Mouse (Mus musculus): ENCODE results near the gene Hbs1l.
A peak's percentile ranks its signal among the peaks of the same experiment; 100 is the strongest.

The Hbs1l gene

DNA sequence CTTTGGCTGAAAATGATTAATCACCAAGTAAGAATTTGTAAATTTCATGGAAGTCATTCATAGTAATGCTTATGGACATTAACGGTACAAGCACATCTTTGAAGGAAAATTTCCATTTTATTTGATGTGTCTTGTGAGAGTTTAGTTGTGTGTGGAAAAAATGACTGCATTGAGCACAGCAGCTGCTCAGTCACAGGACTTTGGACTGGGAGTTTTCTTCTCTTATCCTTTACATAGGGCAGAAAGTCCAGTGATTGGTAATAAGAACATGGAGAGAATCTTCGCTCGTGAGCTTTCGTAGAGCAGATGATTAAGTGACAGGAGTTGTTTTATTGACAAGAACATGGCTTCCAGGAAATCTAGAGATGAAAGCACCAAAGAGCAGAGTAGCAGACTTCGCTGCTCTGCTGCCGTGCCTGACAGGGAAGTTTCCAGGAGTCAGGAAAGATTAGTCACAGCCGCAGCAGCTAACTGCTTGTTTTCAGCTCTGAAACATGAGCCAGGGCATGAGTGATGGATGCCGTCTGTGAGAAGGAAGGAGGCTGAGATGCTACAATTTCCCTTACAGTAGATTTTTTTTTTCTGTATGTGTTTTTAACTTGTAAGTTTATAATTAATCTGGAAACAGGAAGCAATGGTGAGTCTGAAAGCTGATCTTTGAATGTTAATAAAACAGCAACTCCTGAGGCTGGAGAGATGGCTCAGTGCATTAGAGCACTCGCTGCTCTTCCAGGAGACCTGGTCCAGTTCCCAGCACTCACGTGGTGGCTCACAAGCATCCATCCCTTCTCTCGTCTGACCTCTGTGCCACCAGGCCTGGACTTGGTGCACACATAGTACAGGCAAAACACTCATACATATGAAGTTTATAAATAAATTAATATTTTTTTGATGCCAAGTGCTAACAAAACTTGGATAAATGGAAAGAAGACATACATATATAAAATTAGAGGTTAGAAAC lies 9.2 kb downstream of the Hbs1l start:
- no peak for DNase-seq (ENCODE audit: low read depth, low spot score)

DNA sequence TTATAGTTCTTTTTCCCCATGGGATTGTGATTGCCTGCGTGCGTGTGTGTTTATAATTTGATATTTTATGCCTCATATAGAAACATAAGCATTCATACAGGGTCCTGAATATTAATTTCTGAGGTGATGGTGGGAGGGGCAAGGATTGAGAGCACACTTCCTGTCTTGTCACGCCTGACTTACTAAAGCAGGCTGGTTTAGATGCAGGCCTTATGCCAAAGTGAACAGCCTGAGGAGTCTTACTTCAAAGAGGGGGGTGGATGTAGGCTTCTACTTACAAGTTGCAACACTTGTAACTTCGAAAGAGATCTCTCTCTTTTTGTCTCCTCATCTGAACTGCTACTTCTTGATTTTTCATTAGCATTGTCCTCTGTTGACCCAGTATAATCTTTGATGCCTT lies 18.0 kb downstream of the Hbs1l start:
- DNase-seq (ENCODE audit: low read depth, low spot score): no peak

DNA sequence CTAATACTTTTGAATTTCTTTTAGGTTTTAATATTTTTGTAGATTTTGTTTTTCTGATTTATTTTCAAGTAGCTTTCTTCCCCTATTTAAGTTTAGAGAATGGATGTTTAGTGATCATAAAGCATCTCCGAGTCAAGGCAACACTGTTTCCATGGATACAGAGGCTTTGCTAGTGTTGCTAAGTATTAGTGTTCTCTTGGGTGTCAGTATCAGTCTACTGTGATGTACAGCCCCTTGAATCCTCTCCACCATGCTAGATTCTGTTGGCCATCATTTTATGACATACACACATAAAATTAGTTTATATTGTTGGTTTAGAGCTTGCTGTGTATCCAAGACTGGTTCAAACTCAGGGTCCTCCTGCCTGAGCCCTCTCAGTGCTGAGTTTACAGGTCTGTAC lies 20.3 kb downstream of the Hbs1l start:
- DNase-seq (ENCODE audit: low read depth, low spot score): no peak

DNA sequence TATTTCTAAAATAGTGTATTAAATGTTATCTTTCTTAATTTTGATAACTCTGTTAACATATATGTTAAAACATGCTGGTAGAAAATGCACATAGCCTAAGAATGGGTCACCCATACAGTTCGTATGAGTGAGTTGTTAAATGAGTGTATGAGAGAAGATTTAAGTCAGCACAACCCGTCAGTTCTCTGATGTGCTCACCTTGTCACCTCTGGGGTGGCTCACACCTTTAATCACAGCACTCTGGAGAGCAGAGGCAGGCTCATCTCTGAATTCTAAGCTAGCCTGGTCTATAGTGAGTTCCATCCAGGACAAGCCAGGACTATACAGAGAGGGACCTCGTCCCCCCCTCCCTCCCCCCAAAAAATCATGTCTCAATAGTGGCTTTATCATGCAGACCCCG lies 22.5 kb downstream of the Hbs1l start:
- DNase-seq (ENCODE audit: low read depth, low spot score): no peak

DNA sequence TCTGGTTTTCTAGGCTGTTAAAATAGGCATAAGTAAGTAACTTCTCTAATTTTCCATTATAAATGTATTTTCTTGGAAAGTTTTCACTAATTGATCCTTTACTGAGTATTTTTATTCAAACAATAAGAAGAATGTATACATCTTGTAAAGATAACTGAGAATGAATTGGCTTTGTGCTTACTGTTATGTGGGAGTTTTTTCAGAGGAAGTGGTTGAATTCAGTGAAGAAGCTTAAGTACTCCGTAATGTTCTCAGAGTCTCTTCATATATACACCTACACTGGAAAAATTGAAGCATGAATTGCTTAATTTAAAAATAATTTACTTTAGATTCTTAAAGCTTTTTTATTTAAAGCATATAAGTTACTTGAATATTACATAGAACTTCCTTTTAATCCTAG lies 23.2 kb downstream of the Hbs1l start:
- peak; percentile 40 for DNase-seq (ENCODE audit: low read depth, low spot score)

DNA sequence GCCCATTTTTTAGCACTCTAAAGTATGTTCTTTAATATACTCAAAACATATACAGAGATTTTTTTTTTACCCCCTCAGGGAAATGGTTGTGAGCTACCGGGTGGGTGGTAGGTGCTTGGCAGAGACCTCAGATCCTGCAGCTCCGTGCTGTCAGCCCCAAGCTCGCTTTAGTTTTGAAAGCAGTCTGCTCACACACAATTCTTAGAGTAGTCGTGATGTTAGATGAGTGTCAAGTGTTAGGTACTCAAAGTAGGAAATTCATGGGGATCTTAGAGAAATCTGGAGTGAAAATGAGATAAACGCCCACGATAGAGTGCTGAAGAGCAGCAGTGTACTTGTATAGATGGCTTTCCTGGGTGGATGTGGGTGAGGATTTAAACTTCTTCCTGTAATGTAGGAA lies 24.8 kb downstream of the Hbs1l start:
- no peak for DNase-seq (ENCODE audit: low read depth, low spot score)

DNA sequence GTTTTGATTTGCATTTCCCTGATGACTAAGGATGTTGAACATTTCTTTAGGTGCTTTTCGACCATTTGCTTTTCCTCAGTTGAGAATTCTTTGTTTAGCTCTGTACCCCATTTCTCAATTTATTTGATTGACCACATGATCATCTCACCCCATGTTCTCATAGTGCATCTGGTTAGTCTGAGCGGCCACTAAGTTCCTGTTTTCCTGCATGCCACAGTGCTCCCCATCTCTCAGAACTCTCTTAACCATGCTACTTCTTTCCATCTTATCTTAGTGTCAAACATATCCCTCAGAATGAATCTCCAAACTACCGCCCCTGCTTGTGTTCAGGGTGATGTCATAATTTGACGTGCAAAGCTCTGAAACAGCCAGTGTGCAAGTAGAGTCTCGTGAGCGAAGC lies 30.6 kb downstream of the Hbs1l start:
- no peak for DNase-seq (ENCODE audit: low read depth, low spot score)

DNA sequence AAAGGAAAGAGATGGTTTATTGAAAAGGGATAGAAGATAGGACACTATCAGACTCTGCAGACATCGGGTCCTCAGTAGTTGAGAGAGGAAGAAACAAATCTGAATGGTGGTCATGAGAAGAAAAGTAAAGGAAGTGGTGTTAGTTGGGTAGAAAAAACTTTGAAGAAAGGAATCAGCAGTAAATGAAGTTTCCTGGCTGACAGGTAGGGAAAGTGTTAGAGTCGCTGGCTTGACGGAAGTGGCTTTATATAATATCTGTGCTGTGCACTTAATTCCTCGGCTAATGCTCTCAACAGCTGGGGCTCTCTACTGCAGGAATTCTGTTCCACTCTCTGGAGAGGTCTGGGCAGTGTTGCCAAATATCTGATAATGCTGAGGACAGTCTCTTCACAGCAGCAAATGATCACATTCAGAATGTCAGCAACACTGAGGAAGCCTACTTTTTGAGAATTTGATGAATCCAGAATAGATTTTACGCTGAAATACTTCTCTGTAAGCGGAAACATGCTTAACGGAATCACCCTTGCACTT lies 31.9 kb downstream of the Hbs1l start:
- DNase-seq (ENCODE audit: low read depth, low spot score): no peak

DNA sequence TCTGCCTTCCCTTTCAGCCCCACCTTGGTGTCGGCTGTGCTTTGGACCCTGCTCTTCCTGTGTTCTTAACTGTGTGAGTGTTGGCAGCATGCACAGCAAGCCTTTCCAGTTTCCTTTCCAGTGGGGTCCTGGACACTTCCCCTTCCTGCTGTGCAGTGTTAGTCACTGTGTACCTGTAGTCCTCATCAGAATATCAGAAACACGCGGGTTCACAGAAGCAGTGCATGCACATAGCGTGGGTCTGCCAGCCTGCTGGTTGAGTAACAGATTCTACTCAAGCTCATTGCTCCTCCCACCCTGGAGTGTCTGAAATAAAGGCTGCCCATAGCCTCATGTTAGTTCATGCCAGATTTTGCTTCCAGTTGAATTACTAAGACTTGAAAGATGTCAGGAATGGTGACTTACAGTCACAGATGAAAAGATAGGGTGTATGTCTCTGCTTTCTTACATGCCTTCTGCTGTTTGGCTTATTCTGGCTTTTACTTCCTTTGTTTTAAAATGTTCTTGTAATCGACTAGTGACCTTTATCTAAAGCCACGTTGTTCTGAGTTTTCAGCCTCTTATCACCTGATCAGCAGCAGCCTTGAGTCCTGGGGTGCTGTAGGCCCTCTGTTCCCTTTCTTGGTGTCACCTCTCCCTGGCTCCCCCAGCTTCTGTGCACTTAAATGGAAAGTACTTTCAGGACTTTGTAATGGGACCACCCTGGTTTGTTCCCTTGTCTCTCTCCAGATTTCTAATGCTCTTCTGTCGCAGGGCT lies 38.7 kb downstream of the Hbs1l start:
- DNase-seq (ENCODE audit: low read depth, low spot score): no peak

DNA sequence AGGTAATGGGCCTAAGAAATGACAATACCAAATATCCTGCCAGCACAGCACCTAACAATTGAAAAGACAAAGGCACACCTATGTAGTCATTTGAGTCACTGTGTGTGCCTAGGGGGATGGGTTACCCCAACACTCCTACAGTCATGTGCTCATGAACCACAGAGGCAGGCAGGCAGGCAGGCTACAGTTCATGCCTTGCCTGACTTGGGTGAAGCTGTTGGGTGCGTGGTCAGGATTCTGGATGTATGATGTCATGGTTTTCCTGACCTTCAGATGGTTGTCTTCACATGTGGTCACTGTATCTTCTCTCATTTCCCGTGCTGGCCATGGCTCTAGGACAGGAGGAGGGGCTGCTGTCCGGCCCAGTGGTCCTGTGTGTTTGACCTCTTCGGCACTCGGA lies 39.8 kb downstream of the Hbs1l start:
- DNase-seq (ENCODE audit: low read depth, low spot score): peak; percentile 45

DNA sequence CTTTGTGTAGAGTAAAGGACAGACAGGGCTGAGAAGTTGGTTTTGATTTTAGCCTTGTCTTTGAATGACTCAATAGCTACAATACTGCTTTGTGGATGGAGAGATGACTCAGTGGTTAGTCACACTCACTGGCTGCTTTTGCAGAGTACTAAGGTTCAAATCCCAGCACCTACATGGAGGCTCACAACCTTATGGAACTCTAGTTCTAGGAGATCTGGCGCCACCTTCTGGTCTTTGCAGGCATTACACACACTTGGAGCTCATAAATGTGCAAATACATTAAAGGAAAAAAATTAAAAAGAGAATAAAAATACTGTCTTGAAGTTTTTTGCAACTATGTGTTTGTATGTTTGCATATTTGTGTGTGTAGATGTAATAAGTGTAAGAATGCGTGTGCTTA lies 41.4 kb downstream of the Hbs1l start:
- DNase-seq (ENCODE audit: low read depth, low spot score): peak; percentile 65

DNA sequence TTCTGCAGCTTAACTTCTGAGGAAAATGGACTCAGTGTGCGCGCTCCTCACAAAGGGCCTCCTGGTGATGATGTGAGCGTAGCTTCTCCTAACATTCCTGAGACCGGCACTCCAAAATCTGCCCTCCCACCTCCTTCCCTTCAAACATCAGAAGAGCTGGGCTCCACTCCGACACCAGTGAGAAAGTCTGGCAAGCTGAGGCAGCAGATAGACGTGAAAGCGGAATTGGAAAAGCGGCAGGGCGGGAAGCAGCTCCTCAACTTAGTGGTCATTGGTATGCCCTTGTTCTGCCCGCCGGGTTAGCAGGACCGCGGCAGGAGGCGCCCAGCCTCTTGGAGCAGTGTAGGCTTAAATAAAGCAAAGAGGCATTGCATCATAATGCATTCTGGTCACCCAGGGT lies 45.9 kb downstream of the Hbs1l start:
- DNase-seq (ENCODE audit: low read depth, low spot score): no peak

DNA sequence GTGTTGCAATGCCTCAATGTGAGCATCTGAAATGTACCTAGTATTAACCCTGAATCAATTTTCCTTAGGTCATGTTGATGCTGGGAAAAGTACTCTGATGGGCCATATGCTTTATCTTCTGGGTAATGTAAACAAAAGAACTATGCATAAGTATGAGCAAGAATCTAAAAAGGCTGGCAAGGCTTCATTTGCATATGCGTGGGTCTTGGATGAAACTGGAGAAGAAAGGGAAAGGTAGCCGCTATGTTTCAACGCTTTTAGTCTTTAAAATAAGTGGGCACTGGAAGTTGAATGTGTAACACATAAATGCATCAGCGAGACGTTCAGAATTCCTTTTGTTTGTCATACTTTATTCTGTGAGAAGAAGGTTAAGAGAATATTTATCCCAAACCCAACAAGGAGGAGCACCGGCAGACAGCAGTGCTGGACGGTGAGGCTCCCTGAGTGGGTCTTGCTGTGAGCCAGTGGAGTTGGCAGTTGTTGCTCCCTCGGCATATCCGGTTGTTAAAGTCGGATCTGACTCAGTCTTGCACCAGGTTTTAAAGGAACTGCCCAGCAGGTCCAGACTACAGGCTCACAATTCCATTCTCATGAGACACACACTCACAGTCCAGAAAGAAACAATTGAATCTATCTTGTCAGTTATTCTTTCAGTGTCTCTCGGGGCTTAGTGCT lies 46.7 kb downstream of the Hbs1l start:
- no peak for DNase-seq (ENCODE audit: low read depth, low spot score)

DNA sequence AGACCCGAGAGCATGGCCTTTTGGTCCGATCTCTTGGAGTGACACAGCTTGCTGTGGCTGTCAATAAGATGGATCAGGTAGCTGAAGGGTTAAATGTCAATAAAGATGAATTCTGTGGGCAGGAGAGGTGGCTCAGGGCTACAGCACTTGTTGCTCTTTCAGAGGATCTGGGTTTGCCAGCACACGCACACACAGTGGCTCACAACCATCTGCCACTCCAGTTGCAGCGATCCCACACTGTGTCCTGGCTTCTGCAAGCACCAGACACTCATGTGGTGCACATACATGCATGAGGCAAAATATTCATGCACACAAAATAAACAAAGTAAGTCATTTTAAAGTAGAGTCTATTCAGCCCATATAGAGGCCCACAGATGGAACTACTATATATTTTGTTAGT lies 51.6 kb downstream of the Hbs1l start:
- DNase-seq (ENCODE audit: low read depth, low spot score): no peak

DNA sequence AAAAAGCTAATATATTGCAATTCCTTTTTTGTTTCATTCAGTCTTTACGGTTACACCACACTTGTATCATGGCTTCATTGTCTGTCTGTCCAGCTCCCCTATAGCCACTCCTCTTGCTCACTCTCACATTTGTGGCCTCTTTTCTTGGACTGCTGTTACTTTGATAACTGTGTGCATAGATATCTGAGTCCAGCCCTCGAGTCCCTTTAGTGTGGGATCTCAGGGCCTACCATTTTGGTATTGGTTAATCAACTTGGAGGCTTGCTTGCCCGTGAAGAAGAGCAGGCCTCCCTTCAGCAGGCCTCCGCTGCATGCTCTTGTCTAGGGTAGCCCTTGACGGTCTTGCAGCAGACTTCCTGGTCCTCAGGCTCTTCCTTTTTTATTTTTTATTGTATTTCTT lies 53.7 kb downstream of the Hbs1l start:
- no peak for DNase-seq (ENCODE audit: low read depth, low spot score)

DNA sequence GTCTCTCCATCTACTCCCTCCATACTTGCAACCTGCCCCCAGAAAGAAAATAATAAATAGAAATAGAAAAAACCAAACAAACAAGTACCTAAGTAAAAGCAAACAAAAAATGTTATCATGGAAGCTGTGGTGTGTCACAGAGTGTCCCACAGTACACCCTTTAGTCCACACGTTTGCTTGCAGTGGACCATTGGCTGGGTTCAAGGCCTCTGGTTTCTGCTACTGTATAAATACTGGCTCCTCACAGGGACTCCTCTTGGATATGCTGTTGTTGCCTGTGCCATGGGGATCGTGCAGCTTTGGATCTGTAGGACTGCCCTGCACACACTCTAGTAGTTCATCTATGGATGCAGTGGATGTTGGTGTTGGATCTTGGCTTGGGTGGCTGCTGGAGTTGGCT lies 54.2 kb downstream of the Hbs1l start:
- DNase-seq (ENCODE audit: low read depth, low spot score): no peak

DNA sequence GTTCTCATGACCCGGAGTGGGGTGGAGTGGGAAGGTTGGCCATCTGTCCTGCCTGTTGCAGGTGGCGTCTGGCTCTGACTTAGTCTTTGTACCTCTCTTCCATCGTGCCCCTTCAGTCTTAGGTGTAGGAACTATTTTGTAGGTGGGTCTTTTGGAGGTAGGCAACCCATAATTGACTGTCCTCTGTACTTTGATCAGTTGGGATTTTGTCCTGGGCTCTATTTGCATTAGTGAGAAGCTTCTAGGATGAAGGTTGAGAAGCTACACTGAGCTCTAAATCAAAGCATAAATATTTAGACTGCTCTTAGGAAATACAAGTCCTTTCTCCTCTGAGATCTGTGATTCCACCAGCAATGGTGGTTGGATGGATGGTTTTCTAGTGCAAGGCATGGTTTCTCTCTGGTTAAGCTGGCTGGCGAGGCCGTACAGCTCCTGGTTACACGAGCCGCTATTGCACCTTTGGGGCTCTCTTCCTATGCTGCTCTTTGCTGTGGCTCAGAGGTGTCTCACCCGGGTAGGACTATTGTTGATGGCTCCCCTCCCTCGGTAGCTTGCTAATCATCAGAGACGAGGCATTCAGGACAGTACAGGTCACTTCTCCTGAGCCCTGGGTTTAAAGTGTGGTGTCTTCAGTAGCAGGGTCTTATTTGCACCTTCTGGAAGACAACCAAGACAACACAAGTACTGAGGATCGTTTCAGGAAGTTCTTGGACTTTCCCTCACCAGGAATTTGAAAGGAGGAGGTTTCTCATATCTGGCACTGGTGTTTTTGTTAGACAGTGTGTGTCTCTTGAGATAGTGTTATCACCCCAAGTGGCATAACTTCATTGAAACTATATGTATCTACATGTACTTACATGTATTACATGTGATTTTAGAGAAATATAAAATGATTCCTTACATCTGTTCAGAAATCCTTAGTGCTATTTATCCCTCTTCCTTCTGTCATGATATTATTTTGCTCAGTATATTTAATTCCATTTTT lies 55.0 kb downstream of the Hbs1l start:
- no peak for DNase-seq (ENCODE audit: low read depth, low spot score)

DNA sequence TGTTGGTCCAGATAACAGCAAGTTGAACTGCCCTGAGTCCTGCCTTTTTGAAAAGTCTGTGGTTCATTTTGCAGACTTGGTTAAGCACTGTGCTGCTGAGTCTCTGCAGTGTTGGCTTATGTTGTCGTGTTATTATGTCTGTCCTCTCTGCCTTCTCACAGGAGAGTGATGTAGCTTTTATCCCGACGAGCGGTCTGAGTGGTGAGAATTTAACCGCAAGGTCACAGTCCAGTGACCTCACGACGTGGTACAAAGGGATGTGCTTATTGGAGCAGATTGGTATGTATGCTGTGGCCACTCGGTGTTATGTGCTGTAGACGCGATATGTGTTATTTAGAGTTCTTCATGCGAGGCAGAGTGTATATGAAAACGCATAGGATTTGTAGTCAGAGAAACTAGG lies 56.0 kb downstream of the Hbs1l start:
- DNase-seq (ENCODE audit: low read depth, low spot score): no peak

DNA sequence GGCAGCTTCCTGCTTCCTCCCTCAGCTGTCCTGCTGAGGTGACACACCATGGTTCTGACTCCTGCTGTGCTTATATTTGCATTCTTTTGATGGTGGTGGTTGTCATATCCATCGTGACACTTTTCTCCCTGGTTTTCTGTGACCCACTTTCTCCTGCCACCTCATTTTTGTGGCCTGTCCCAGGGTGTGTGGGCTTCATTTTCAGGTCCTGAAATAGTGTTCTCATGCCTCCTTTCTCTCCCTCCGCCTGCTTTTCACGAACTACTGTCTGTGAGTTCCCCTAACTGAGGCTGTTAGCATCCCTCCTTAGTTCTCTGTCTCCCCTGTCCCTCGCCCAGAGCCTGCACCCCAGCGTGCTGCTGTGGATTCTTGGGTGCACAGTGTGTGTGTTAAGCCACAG lies 58.1 kb downstream of the Hbs1l start:
- no peak for DNase-seq (ENCODE audit: low read depth, low spot score)

DNA sequence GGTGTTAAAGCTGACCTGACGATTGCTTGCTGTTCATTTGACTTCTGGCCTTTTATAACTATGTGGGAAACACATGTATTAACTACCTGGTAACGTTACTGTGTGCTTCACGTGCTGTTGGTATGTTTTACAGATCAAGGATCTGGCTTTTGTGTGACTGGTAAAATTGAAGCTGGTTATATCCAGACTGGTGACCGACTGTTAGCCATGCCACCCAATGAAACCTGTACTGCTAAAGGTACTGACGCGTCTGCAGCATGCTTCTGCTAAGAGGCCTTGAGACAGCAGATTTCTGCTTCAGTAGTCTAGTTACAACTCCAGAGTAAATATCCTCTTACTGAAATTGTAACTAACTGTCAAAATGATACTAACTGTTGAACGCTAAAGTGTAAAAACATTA lies 58.7 kb downstream of the Hbs1l start:
- no peak for DNase-seq (ENCODE audit: low read depth, low spot score)

DNA sequence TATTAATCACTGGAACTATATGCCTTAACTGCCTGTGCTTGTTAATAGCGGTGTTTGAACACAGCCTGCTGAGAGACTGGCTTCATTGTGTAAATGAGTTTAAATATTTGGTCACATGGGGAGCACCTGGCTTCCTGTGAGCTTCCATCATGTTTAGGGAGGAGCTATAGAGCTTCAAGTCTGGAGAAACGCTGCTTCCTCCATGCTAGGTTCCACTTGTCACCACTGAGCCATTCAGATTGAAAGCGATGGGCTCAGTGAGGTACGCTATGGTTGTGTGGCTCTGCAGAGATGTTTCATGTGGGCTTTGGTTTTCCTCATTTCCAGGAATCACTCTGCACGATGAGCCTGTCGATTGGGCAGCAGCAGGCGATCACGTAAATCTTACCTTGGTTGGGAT lies 62.2 kb downstream of the Hbs1l start:
- DNase-seq (ENCODE audit: low read depth, low spot score): peak; percentile 37
